Mouse (Mus musculus) testis, adult 2 months (tissue): ENCODE data around the gene Msi1. TPM values are rescaled to one million over a fixed set of nuclear protein-coding genes. Genes with fewer than 3 reads are reported as not detected.
A peak's percentile ranks its signal among the peaks of the same experiment; 100 is the strongest.

Source experiments
- H3K27ac ChIP-seq: fragments of 200-500 bp; 2 replicates; pipeline ENCODE4 v1.5.1; 2012; ENCODE audit warnings: low read depth, low read length; ENCODE audit not compliant: control insufficient read depth, insufficient read depth
- H3K27me3 ChIP-seq: fragments of 200-500 bp; 2 replicates; pipeline ENCODE4 v1.6.1; 2012; ENCODE audit warnings: mild to moderate bottlenecking, low read length, moderate library complexity; ENCODE audit not compliant: control insufficient read depth, insufficient read depth
- H3K36me3 ChIP-seq: fragments of 200-500 bp; 2 replicates; pipeline ENCODE4 v1.6.1; 2012; ENCODE audit warnings: mild to moderate bottlenecking, low read length; ENCODE audit not compliant: control insufficient read depth, insufficient read depth
- H3K4me1 ChIP-seq: fragments of 200-500 bp; 2 replicates; pipeline ENCODE4 v1.6.1; 2012; ENCODE audit warnings: low read length; ENCODE audit not compliant: control insufficient read depth, insufficient read depth
- H3K4me3 ChIP-seq: fragments of 200-500 bp; 2 replicates; pipeline ENCODE4 v1.5.1; 2012; ENCODE audit warnings: low read depth, mild to moderate bottlenecking, low read length, moderate library complexity, mixed read lengths; ENCODE audit not compliant: control insufficient read depth
- CTCF ChIP-seq: fragments of 200-500 bp; IDR thresholded peaks from 2 replicates; pipeline ENCODE4 v1.5.1; 2012; ENCODE audit warnings: low read depth, mild to moderate bottlenecking, inconsistent platforms, low read length, moderate library complexity; ENCODE audit not compliant: control insufficient read depth, insufficient read depth, insufficient replicate concordance
- POLR2A ChIP-seq: fragments of 200-500 bp; IDR thresholded peaks from 2 replicates; pipeline ENCODE4 v1.6.1; 2012; ENCODE audit warnings: low read depth, mild to moderate bottlenecking, inconsistent platforms, low read length, moderate library complexity; ENCODE audit not compliant: control insufficient read depth
- polyA plus RNA-seq: library from polyadenylated mRNA; depleted of rRNA; stranded (reverse); fragments of >200 nt; gene quantifications from 2 replicates; pipeline ENCODE4 v1.2.3, GENCODE M21; 2012

Msi1 gene
- polyA plus RNA-seq, 1 experiment = 61.9 TPM

GRCm38 (mm10) chr5:115402063-115402462 is 27.3 kb upstream of the Msi1 start:
- Histone ChIP-seq H3K4me3 (no peak overlapping the region), H3K27me3 (0 out of 2 replicates have a peak, but pooled peaks cover 2% of the 10 kb centered on the region), H3K4me1 (peaks cover 12% of the 10 kb centered on the region), H3K27ac (no peak overlapping the region), H3K36me3 (no peaks in the 10 kb centered on the region)
- no peak for TF ChIP-seq CTCF
- no peak for TF ChIP-seq POLR2A

- Histone ChIP-seq H3K27me3 (no peaks in the 10 kb centered on the region), H3K4me3 (0 out of 2 replicates have a peak overlapping the region, but pooled peaks have one; percentile 17), H3K27ac (no peak overlapping the region), H3K4me1 (peaks cover 13% of the 10 kb centered on the region), H3K36me3 (no peaks in the 10 kb centered on the region)
- TF ChIP-seq POLR2A (no peak), CTCF (no peak)
Observed at GRCm38 (mm10) chr5:115403436-115404140, 25.8 kb upstream of the Msi1 start.

GRCm38 (mm10) chr5:115404241-115404794 is 25.1 kb upstream of the Msi1 start:
- Histone ChIP-seq H3K27ac (no peak overlapping the region), H3K4me1 (peaks cover 12% of the 10 kb centered on the region), H3K27me3 (no peaks in the 10 kb centered on the region), H3K36me3 (no peaks in the 10 kb centered on the region), H3K4me3 (peak overlapping the region; percentile 28)
- no peak for TF ChIP-seq POLR2A
- no peak for TF ChIP-seq CTCF

GRCm38 (mm10) chr5:115405205-115405604 is 24.2 kb upstream of the Msi1 start:
- Histone ChIP-seq H3K4me1 (peaks cover 12% of the 10 kb centered on the region), H3K4me3 (no peak overlapping the region), H3K27ac (no peak overlapping the region), H3K36me3 (no peaks in the 10 kb centered on the region), H3K27me3 (no peaks in the 10 kb centered on the region)
- no peak for TF ChIP-seq CTCF
- TF ChIP-seq POLR2A = no peak

- no peaks in the 10 kb centered on the region for H3K27me3 ChIP-seq
- no peak overlapping the region for H3K27ac ChIP-seq
- peak overlapping the region; percentile 21 for H3K4me3 ChIP-seq
- TF ChIP-seq CTCF (no peak), POLR2A (peak; percentile 45; the same call in 1 of the 2 replicates)
- H3K4me1 ChIP-seq = peaks cover 15% of the 10 kb centered on the region
- H3K36me3 ChIP-seq = no peaks in the 10 kb centered on the region
Observed at GRCm38 (mm10) chr5:115408110-115408509, 21.3 kb upstream of the Msi1 start.

GRCm38 (mm10) chr5:115415111-115416085 is 14.0 kb upstream of the Msi1 start:
- H3K27ac ChIP-seq = no peak overlapping the region
- H3K4me1 ChIP-seq = peaks cover 14% of the 10 kb centered on the region
- no peaks in the 10 kb centered on the region for H3K36me3 ChIP-seq
- H3K4me3 ChIP-seq = peak overlapping the region; percentile 61
- no peaks in the 10 kb centered on the region for H3K27me3 ChIP-seq
- no peak for TF ChIP-seq POLR2A
- no peak for TF ChIP-seq CTCF

- Histone ChIP-seq H3K4me1 (peaks cover 14% of the 10 kb centered on the region), H3K27ac (peak overlapping the region; percentile 45), H3K27me3 (no peaks in the 10 kb centered on the region; the same call in 1 of the 2 replicates), H3K36me3 (no peaks in the 10 kb centered on the region), H3K4me3 (peak overlapping the region; percentile 75)
- TF ChIP-seq CTCF (no peak), POLR2A (no peak)
Observed at GRCm38 (mm10) chr5:115428831-115429358, 504 bp upstream of the Msi1 start.
